Mouse (Mus musculus): Measurements from ENCODE around the gene Prss16. TPM values are rescaled to one million over a fixed set of nuclear protein-coding genes. Genes with fewer than 3 reads are reported as not detected.

Gene Prss16
- total RNA-seq, 2 experiments from 2014 or later, result 0.46 TPM; not detected in 1

- peak; percentile 72 to 80 for DNase-seq (ENCODE audit: low spot score in 2 of 2)
These were observed 34.6 kb downstream of the Prss16 start for GRCm38 (mm10) chr13:21974726-21975473.

- peak; percentile 90 to 95 for DNase-seq (ENCODE audit: low spot score in 2 of 2)
These were observed 35.3 kb downstream of the Prss16 start for GRCm38 (mm10) chr13:21974221-21974725.

GRCm38 (mm10) chr13:21971641-21972040 lies 37.9 kb downstream of the Prss16 start:
- DNase-seq (ENCODE audit: low spot score in 2 of 2), result peak in 1 of 2 experiments; percentile 9

GRCm38 (mm10) chr13:21969816-21970215 lies 39.7 kb downstream of the Prss16 start:
- no peak for DNase-seq (ENCODE audit: low spot score in 2 of 2)

GRCm38 (mm10) chr13:21969269-21969668 lies 40.3 kb downstream of the Prss16 start:
- no peak for DNase-seq (ENCODE audit: low spot score in 2 of 2)

Small RNAs within 50 kb of the gene (microRNA-seq; reads per million reads assigned to microRNA genes)
- 0 reads per million in 2 experiments for gene Gm44390
- 0 reads per million in 2 experiments for gene Gm44486

Other genes starting within 250 kb of the Prss16 start
- 10 to 100 TPM; 10.5 to 20.6 TPM for gene Hist1h1b, start 229.1 kb downstream of the Prss16 start, total RNA-seq (2021)
- gene Hist1h3i, start 226.4 kb downstream of the Prss16 start, total RNA-seq (2021), result 10 to 100 TPM; 59.5 to 93.2 TPM
- gene Hist1h2an, start 222.5 kb downstream of the Prss16 start, total RNA-seq (2021), result 1 to 10 TPM; 1.7 to 1.8 TPM
- 10 to 100 TPM; 12.3 to 16.4 TPM for gene Hist1h2bp, start 222.3 kb downstream of the Prss16 start, total RNA-seq (2021)
- gene Hist1h2bq, start 199.5 kb downstream of the Prss16 start, total RNA-seq (2021), result 10 to 100 TPM; 47.8 to 64.2 TPM
- gene Hist1h2ao, start 199.3 kb downstream of the Prss16 start, total RNA-seq (2021), result 10 to 100 TPM; 28.2 to 31.2 TPM
- gene Hist1h4m, start 198.0 kb downstream of the Prss16 start, total RNA-seq (2021), result 100 to 1,000 TPM; 159 to 222 TPM
- gene Hist1h4n, start 177.5 kb downstream of the Prss16 start, total RNA-seq (2021), result 10 to 100 TPM; 30.8 to 35.7 TPM
- 10 to 100 TPM; 20.7 to 37.1 TPM for gene Hist1h2ap, start 176.2 kb downstream of the Prss16 start, total RNA-seq (2021)
- gene Hist1h2br, start 176.0 kb downstream of the Prss16 start, total RNA-seq (2021), result 10 to 100 TPM; 48.0 to 64.3 TPM
- 1 to 10 TPM; 3.4 to 3.8 TPM for gene Zfp184, start 64.6 kb downstream of the Prss16 start, total RNA-seq (2021)
- gene Pom121l2, start 28.5 kb downstream of the Prss16 start, total RNA-seq (2021), result under 1 TPM in 1 of 2 experiments, not detected in 1; 0.19 TPM
- 10 to 100 TPM; 60.0 to 62.5 TPM for gene Hist1h2ah, start 25.8 kb upstream of the Prss16 start, total RNA-seq (2021)
- 10 to 100 TPM; 22.2 to 42.1 TPM for gene Hist1h2bk, start 26.1 kb upstream of the Prss16 start, total RNA-seq (2021)
- 10 to 100 TPM; 42.3 to 60.3 TPM for gene Hist1h4i, start 31.6 kb upstream of the Prss16 start, total RNA-seq (2021)
- 10 to 100 TPM; 26.7 to 27.2 TPM for gene Hist1h2ag, start 33.2 kb upstream of the Prss16 start, total RNA-seq (2021)
- gene Hist1h2bj, start 33.5 kb upstream of the Prss16 start, total RNA-seq (2021), result 10 to 100 TPM; 17.3 to 22.7 TPM
- not detected for gene Vmn1r188, start 74.7 kb upstream of the Prss16 start, total RNA-seq (2021)
- gene Vmn1r189, start 96.1 kb upstream of the Prss16 start, total RNA-seq (2021), result not detected
- gene Vmn1r191, start 174.2 kb upstream of the Prss16 start, total RNA-seq (2021), result not detected
- gene Vmn1r192, start 181.4 kb upstream of the Prss16 start, total RNA-seq (2021), result not detected
- gene Vmn1r193, start 213.4 kb upstream of the Prss16 start, total RNA-seq (2021), result not detected
- not detected for gene Vmn1r194, start 234.5 kb upstream of the Prss16 start, total RNA-seq (2021)

Measured in layer of hippocampus, postnatal 14 days (tissue).